Mouse (Mus musculus) hindbrain, embryonic 16.5 days (tissue): Measurements from ENCODE around the gene Plcb2. TPM values are rescaled to one million over a fixed set of nuclear protein-coding genes. Genes with fewer than 3 reads are reported as not detected.

Experiments used
- ATAC-seq: fragments of 200-750 bp; cut with Nextera tagmentation; 2 replicates; pipeline ENCODE4 v1.8.0; 2017; ENCODE audit warnings: moderate TSS enrichment, moderate library complexity
- H3K27ac ChIP-seq: fragments of 300-500 bp; sonication (generic); 2 replicates; pipeline ENCODE4 v1.5.1; 2014; ENCODE audit warnings: low read depth, mild to moderate bottlenecking, control low read depth, low read length, moderate library complexity
- H3K27me3 ChIP-seq: fragments of 300-500 bp; sonication (generic); replicated peaks from 2 replicates; pipeline ENCODE4 v1.6.1; 2014; ENCODE audit warnings: low read length; ENCODE audit not compliant: control insufficient read depth, insufficient read depth
- H3K36me3 ChIP-seq: fragments of 300-500 bp; sonication (generic); 2 replicates; pipeline ENCODE4 v1.6.1; 2014; ENCODE audit warnings: mild to moderate bottlenecking, low read length, moderate library complexity, mixed read lengths; ENCODE audit not compliant: control insufficient read depth, insufficient read depth
- H3K4me1 ChIP-seq: fragments of 300-500 bp; sonication (generic); 2 replicates; pipeline ENCODE4 v1.6.1; 2014; ENCODE audit warnings: low read depth, low read length; ENCODE audit not compliant: control insufficient read depth, insufficient read depth
- H3K4me2 ChIP-seq: fragments of 300-500 bp; sonication (generic); 2 replicates; pipeline ENCODE4 v1.6.1; 2014; ENCODE audit warnings: mild to moderate bottlenecking, low read length, control low read depth, moderate library complexity
- H3K4me3 ChIP-seq: fragments of 300-500 bp; sonication (generic); 2 replicates; pipeline ENCODE4 v1.5.1; 2014; ENCODE audit warnings: mild to moderate bottlenecking, low read length, control low read depth, moderate library complexity
- H3K9ac ChIP-seq: fragments of 300-500 bp; sonication (generic); 2 replicates; pipeline ENCODE4 v1.6.1; 2014; ENCODE audit warnings: low read depth, mild to moderate bottlenecking, control low read depth, low read length, moderate library complexity
- H3K9me3 ChIP-seq: fragments of 300-500 bp; sonication (generic); 2 replicates; pipeline ENCODE4 v1.6.1; 2014; ENCODE audit warnings: mild to moderate bottlenecking, low read length, moderate library complexity; ENCODE audit not compliant: control insufficient read depth
- WGBS: fragments of 180-500 bp; shearing (Covaris S2); extraction: QIAGEN DNeasy Blood & Tissue Kit; methylation state at CpG from one replicate; pipeline ENCODE4 v1.1.7; 2014; 5-methylcytosine and 5-hydroxymethylcytosine counted together
- polyA plus RNA-seq: library from polyadenylated mRNA; unstranded; fragments of >200 nt; fragmentation: Nextera tagmentation; extraction: Ambion mirVana; gene quantifications from 2 replicates; pipeline ENCODE4 v1.2.1, GENCODE M21; 2015

Plcb2 gene
- polyA plus RNA-seq, 1 experiment from 2014 or later = 0.88 TPM

DNA sequence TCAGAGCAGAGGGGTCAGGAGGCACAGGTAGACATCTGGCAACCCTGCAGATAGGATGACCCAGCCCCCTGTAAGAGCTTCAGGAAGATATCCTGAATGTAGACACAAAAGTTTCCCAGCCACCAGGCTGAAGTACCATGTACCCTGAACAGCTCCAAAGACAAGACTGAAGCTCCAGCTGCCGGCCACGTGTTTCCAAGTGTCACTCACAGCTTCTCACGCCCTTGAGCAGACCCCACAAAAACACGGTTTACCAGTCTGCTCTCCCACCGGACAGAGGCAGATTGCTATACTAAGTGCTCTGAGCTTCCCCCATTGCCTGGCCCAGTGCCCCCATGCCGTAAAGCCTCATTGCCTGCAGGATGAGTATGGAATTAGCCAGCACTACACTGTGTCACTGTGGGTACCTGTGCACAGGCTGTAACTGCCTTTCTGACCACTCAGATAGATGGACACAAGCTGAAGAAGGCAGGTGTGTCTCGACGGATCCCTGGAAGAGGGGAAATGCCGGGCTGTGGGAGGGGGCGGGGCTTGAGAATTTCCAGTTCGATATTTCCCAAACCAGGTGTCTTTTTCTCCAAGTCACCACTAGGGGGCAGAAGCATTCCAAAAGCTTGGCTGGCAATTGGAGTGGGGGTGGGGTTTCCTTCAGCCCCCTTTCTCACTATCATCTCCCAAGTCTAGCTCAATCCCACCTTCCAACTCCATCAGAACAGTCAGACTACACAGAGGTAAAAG lies 36.0 kb upstream of the Plcb2 start:
- ATAC-seq = no peak
- no peaks in the 10 kb centered on the region for H3K27me3 ChIP-seq
- H3K4me3 ChIP-seq = no peak overlapping the region
- no peak overlapping the region for H3K9ac ChIP-seq
- no peak overlapping the region for H3K27ac ChIP-seq
- H3K4me2 ChIP-seq = peak overlapping the region; percentile 19; the same call in 1 of the 2 replicates
- H3K9me3 ChIP-seq = no peaks in the 10 kb centered on the region
- peaks cover 31% of the 10 kb centered on the region for H3K4me1 ChIP-seq
- WGBS = 24% methylated on average over 11 of the region's 11 CpGs
- no peaks in the 10 kb centered on the region for H3K36me3 ChIP-seq

DNA sequence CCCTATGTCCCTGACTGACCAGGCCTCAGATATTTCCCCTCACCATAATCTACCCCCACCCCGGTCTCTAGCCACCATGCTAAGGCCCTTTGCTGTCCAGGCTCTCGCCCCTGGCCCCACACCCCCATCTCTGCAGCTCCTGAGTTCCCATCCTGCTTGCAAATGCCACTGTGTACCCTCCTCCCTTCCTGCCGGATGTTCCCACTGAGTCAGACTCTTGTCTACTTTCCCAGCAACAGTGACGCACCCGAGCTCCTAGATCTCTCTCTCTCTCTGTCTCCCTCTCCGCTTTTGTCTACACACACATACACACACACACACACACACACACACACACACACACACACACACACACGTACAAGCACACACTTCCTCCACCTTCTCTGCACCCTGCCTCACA lies 35.2 kb upstream of the Plcb2 start:
- Histone ChIP-seq H3K36me3 (no peaks in the 10 kb centered on the region), H3K9me3 (no peaks in the 10 kb centered on the region), H3K27me3 (no peaks in the 10 kb centered on the region), H3K4me1 (peaks cover 31% of the 10 kb centered on the region), H3K9ac (no peak overlapping the region), H3K4me2 (no peak overlapping the region), H3K4me3 (no peak overlapping the region), H3K27ac (peak overlapping the region; percentile 91; the same call in 1 of the 2 replicates)
- WGBS = 64% methylated on average over 7 of the region's 7 CpGs
- ATAC-seq = no peak

DNA sequence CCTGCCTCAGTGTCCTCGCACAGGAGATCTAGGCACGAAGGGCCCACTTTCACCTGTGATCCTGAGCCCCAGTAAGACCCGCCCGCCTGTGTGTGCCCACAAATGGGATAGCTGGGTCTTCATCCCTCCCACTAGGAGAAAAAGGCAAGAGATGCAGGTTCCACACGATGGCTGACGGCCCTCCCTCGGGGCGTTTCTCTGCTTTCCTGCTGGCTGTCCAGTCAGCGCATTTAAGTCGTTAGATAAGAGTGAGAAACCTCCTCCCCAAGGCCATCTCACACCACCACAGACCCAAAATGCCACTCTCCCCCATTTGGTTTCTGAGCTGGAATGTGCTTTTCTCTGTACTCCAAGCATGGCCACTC lies 34.5 kb upstream of the Plcb2 start:
- Histone ChIP-seq H3K36me3 (no peaks in the 10 kb centered on the region), H3K4me2 (peak overlapping the region; percentile 51), H3K27ac (peak overlapping the region; percentile 91), H3K4me1 (peaks cover 31% of the 10 kb centered on the region), H3K9ac (peak overlapping the region; percentile 66), H3K4me3 (no peak overlapping the region), H3K27me3 (no peaks in the 10 kb centered on the region), H3K9me3 (no peaks in the 10 kb centered on the region)
- WGBS = 10% methylated on average over 10 of the region's 10 CpGs
- no peak for ATAC-seq

DNA sequence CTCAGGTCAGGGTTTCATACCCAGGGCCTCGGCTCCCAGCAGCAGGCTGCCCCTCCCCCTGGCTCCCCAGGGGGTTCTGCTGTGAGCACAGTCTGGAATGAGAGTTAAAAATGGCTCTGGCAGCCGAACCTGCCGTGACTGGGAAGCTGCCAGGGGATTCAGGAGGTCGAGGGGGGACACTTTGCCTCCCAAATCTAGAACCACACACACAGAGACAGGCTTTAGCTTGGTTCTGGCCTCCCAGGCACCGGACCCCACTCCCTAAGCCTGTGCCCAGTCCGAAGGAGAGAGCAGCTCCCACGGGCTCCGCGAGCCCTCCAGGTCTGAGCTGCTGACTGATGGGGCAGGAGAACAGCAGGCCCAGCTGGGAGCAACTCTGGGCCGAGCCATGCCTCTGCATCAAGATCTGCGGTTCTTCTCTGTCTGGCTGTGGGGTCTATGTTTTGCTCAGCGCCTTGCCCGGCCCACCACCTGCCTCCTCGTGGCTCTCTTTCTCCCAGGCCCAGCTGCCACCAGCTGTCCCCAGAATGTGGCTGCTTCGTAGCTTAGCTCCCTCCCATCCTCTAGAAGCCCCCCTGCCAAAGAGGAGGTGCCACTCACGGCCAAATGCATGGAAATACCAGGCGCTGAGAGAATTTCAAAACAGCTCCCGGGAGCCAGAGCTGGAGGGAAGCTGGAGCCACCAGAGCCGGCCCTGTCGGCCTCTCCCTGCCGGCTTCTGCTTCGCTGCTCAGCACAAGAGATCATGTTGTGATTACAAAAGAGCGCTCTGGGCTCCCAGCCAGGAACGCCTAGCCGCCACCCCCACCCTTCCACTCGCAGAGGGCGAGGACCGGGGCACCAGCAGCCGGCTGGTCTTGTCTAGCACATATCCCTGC lies 33.9 kb upstream of the Plcb2 start, which contains the start of gene Ccdc9b:
Ccdc9b (minus strand) TSS at position 756 of the 878 bp plus-strand sequence.
- Histone ChIP-seq H3K4me3 (peak within 1 kb of the TSS; percentile 20), H3K9ac (peak within 1 kb of the TSS; percentile 66), H3K9me3 (no peaks in the 10 kb centered on the region), H3K36me3 (no peaks in the 10 kb centered on the region), H3K27me3 (no peaks in the 10 kb centered on the region), H3K4me1 (peaks cover 31% of the 10 kb centered on the region), H3K4me2 (peak within 1 kb of the TSS; percentile 51), H3K27ac (peak within 1 kb of the TSS; percentile 91)
- ATAC-seq = peak; percentile 81
- WGBS = 2% methylated on average over 29 of the region's 29 CpGs

DNA sequence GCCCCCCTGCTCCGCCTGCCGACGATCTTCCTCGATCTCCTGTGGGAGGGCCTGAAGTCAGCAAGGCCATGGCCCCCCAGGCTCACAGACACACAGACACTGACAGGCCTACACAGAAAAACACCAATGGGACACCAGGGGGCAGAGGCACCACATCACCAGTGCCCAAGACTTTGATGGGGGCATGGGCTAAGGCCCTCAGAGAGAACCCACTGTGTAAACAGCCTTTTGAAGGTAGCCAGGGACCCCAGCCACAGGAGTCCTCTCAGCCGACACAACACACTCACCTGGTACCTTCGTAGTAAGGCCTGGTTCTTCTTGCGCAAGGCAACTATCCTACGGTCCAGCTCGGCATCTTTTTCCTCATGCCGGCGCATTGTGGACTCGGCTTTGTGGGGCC lies 33.1 kb upstream of the Plcb2 start:
- H3K9ac ChIP-seq = peak overlapping the region; percentile 66
- peaks cover 31% of the 10 kb centered on the region for H3K4me1 ChIP-seq
- no peak overlapping the region for H3K4me3 ChIP-seq
- peak overlapping the region; percentile 51 for H3K4me2 ChIP-seq
- H3K9me3 ChIP-seq = no peaks in the 10 kb centered on the region
- no peak for ATAC-seq
- 79% methylated on average over 12 of the region's 12 CpGs for WGBS
- no peaks in the 10 kb centered on the region for H3K27me3 ChIP-seq
- no peaks in the 10 kb centered on the region for H3K36me3 ChIP-seq
- H3K27ac ChIP-seq = peak overlapping the region; percentile 91

DNA sequence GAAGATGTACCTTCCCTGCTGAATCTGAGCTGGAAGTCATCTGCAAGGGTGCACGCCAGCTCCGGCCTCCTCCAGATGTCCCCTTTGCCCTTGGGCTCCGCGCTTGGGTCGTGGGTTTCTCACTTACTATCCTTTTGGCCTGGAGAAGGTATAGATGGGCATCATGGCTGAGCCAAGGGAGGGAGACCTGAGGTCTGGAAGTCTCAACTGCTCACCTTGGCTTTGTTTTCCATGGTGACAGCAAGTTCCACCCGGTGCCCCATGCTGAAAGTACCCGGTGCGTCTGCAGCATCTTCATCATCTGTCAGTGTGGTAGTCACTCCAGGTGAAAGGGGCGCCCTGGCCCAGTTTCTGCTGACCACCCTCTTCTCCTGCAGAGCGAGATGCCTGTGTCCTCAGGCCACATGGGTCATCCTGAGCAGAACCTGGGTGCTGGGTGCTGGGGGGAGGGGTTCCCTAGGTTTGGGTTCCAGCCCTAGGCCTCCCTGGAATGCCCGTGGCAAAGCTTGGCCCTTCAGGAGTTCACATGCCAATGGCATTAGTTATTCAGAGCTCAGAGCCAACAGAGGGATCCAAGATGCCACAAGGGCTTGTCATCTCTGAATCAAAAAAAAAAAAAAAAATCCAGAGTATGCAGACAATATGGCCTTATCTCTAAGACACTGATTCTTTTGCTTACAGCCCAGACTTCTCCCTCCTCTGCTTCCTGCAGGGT lies 32.2 kb upstream of the Plcb2 start:
- no peak for ATAC-seq
- Histone ChIP-seq H3K4me2 (no peak overlapping the region), H3K27me3 (no peaks in the 10 kb centered on the region), H3K36me3 (no peaks in the 10 kb centered on the region), H3K4me1 (peaks cover 31% of the 10 kb centered on the region), H3K9me3 (no peaks in the 10 kb centered on the region), H3K27ac (no peak overlapping the region; the same call in 1 of the 2 replicates), H3K4me3 (no peak overlapping the region), H3K9ac (0 out of 2 replicates have a peak overlapping the region, but pooled peaks have one; percentile 39)
- WGBS = 86% methylated on average over 11 of the region's 11 CpGs

DNA sequence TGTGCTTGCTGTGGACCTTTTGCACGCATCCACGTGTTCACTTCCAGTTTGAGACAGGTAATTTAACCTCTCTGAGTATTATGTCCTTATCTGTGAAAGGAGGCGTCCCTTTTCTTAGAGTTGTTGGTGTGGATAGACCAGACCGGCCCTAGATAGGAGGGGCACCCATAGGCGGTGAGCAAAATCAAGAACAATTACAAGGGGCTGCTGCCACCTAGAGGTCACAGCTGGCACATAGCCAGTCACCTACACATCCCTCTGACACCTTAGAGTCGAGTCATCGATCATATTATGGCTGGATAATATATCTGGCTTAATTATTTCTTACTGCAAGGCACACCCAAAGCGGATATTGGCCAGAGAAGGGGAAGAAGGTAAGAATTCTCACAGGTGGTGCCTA lies 31.6 kb upstream of the Plcb2 start:
- H3K4me2 ChIP-seq = peak overlapping the region; percentile 31; the same call in 1 of the 2 replicates

DNA sequence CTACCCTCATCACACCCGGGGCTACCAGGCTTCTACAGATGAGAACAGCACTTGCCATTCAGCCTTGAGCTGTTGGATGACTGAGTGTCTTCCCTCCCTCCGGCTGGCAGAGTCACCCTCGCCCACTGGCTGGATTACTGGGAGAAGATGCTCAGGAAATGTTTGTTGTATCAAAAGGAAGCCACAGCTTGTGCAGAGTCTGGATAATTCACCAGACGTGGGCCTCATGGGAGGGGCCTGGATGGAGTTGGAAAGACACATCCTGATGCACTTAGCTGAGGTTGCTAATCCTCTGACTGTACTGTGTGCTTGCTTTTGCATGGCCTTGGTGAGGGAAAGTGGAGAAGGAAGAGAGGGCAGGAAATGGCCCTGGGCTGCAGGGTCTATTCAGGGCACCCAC lies 27.9 kb upstream of the Plcb2 start:
- H3K9ac ChIP-seq = no peak overlapping the region
- peaks cover 12% of the 10 kb centered on the region for H3K4me1 ChIP-seq
- WGBS = 87% methylated on average over 4 of the region's 4 CpGs
- H3K27ac ChIP-seq = no peak overlapping the region
- no peaks in the 10 kb centered on the region for H3K36me3 ChIP-seq
- no peaks in the 10 kb centered on the region for H3K9me3 ChIP-seq
- H3K4me3 ChIP-seq = no peak overlapping the region
- no peak overlapping the region for H3K4me2 ChIP-seq
- ATAC-seq = no peak
- no peaks in the 10 kb centered on the region for H3K27me3 ChIP-seq

More for the DNA sequence above, 31.6 kb upstream of the Plcb2 start:
- Histone ChIP-seq H3K9ac (no peak overlapping the region), H3K27me3 (no peaks in the 10 kb centered on the region), H3K9me3 (no peaks in the 10 kb centered on the region), H3K27ac (no peak overlapping the region), H3K4me1 (peaks cover 31% of the 10 kb centered on the region), H3K36me3 (no peaks in the 10 kb centered on the region), H3K4me3 (no peak overlapping the region)
- peak; percentile 68 for ATAC-seq
- 11% methylated on average over 8 of the region's 8 CpGs for WGBS
